Mouse (Mus musculus) neural tube, embryonic 10.5 days (tissue): Measurements from ENCODE around the gene C1qtnf12.

Experiments
- DNase-seq: peaks from one replicate; pipeline ENCODE4 v3.0.0-alpha.2; 2017; ENCODE audit warnings: low spot score; ENCODE audit errors: extremely low spot score

C1qtnf12 gene

GRCm38 (mm10) chr4:155993606-155994005, 31.5 kb downstream of the C1qtnf12 start:
- no peak for DNase-seq

- DNase-seq, result no peak
Observed at GRCm38 (mm10) chr4:156004109-156004508, 42.0 kb downstream of the C1qtnf12 start.

DNA sequence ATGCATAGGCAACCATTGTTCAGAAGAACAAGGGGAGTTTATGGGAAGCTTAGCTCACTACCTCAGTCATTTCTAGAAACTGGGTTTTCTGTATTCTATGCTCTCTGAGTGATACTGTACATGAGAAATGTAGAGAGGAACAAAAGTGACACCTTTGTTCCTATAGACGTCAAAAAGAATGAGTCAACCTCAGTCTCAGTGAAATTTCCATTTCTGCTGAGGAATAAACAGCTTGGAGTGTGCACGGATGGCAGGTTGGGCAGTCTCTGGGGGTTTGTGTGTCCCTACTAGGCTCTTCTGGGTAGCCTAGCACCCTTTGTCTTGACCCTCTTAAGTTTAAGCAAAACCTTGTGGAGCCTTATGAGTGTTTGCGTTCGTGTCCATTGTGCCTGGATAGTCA, 46.3 kb downstream of the C1qtnf12 start:
- no peak for DNase-seq

GRCm38 (mm10) chr4:156013637-156014036, 51.5 kb downstream of the C1qtnf12 start, which contains the start of gene Tnfrsf4:
TSS of gene Tnfrsf4 (plus strand) at chr4:156013843.
- DNase-seq, result no peak

DNA sequence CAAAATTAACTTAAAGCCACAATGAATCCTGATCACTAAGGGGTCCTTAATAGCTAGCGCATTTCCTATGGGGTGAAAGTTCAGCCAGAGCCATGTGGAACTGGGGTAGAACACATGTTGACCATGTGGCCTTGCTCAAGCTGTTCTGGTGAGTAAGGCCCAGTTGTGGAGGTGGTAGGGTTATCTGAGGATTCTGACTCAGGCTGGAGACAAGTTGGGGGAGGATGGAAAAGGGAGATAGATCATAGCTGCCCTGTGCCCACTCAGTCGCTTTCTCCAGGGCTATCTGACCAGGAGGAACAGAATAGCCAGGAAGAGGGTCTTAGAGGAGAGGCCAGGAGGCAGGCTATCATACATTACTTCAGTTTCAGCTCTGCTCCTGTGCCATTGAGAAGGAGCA, 52.3 kb downstream of the C1qtnf12 start:
- no peak for DNase-seq
